9 mouse cellular contexts compared by ENCODE assay signal in genomic region chr7:118777598-118778394, GRCm38 (mm10). TPM values are rescaled to one million over a fixed set of nuclear protein-coding genes. Genes with fewer than 3 reads are reported as not detected.
A peak's percentile ranks its signal among the peaks of the same experiment; 100 is the strongest.
DNase-seq lines count a peak whose midpoint lies in the region; ATAC-seq and TF ChIP-seq lines count a peak whose summit lies in the region.
"Had no signal": no experiment of that assay in that cellular context is flagged by ENCODE, and none has a peak within 500 bp of the region (broad histone marks: within the 10 kb centered on the region; RNA-seq: fewer than 3 reads in every experiment).

No protein-coding gene starts in this region.

- no peak overlapping the region for H3K4me3 ChIP-seq in lung, embryonic 14.5 days (ENCODE audit: low read depth, low read length)

- no peaks in the 10 kb centered on the region for H3K27me3 ChIP-seq in lung, embryonic 14.5 days (ENCODE audit: insufficient read depth, low read length)

- peak; percentile 13 to 29 for DNase-seq in adrenal gland, postnatal 36 days
- no peak for DNase-seq in adrenal gland, adult 18-20 months (ENCODE audit: low spot score in 2 of 2)
- DNase-seq in ovary, adult 18-20 months (ENCODE audit: low spot score) = peak; percentile 69
- no peak for DNase-seq in ovary, postnatal 10 days (ENCODE audit: low spot score)
- peak; percentile 61 for DNase-seq in lung, embryonic 14.5 days
- DNase-seq in thymus, postnatal 25 days = no peak
- DNase-seq in adrenal gland, postnatal 4 days (ENCODE audit: low spot score in 2 of 2) = no peak

- H3K4me2 ChIP-seq in lung, embryonic 14.5 days = no peak overlapping the region

- H3K27ac ChIP-seq in lung, embryonic 14.5 days (ENCODE audit: low read depth) = no peak overlapping the region
- H3K27ac ChIP-seq: kidney, postnatal 0 days had no signal

- no peak for TF ChIP-seq CTCF in lung, embryonic 14.5 days (IDR thresholded peaks at IDR 0.05; ENCODE audit: low read depth)

- H3K9ac ChIP-seq in lung, embryonic 14.5 days = no peak overlapping the region

- H3K4me1 ChIP-seq in lung, embryonic 14.5 days (ENCODE audit: insufficient read depth) = no peaks in the 10 kb centered on the region

- H3K9me3 ChIP-seq in lung, embryonic 14.5 days (ENCODE audit: low read depth, low read length) = no peaks in the 10 kb centered on the region

- H3K36me3 ChIP-seq in lung, embryonic 14.5 days (ENCODE audit: insufficient read depth) = peaks cover 18% of the 10 kb centered on the region; the same call in 1 of the 2 replicates

- 68% methylated on average over 10 of the region's 10 CpGs for WGBS in lung, embryonic 14.5 days

- peak; percentile 63; the same call in 1 of the 2 replicates for ATAC-seq in lung, embryonic 14.5 days (ENCODE audit: insufficient read depth)
- ATAC-seq in megakaryocyte, adult 5-6 weeks (ENCODE audit: poor library complexity, severe bottlenecking) = no peak

RNA-seq across cellular contexts. Expression of gene Vps35l, which starts 37.8 kb away (rescaled TPM):
- total RNA-seq in adrenal gland, postnatal 36 days (2021) = 10 to 100 TPM; 54.7 to 66.0 TPM
- total RNA-seq in adrenal gland, adult 18-20 months (2021) = 10 to 100 TPM; 50.7 to 51.1 TPM
- polyA plus RNA-seq in lung, embryonic 14.5 days (2014; fragmentation: Nextera tagmentation; extraction: Ambion mirVana) = 63.4 and 66.3 TPM in 2 replicates
- 40.4 and 51.6 TPM in 2 replicates for total RNA-seq in megakaryocyte, adult 5-6 weeks (2015)
- 49.5 and 49.7 TPM in 2 replicates for total RNA-seq in megakaryocyte, adult 5-6 weeks (2017)
- total RNA-seq in adrenal gland, postnatal 4 days (2021) = 10 to 100 TPM; 71.2 to 75.3 TPM

Comparison
In these comparisons a context has a peak if more than half of its experiments do, and no peak if none do; other contexts are left out.
1. DNase-seq: peak in adrenal gland, postnatal 36 days (2 of 2), ovary, adult 18-20 months (single experiment) and lung, embryonic 14.5 days (single experiment); none in adrenal gland, adult 18-20 months (0 of 2), ovary, postnatal 10 days (single experiment), thymus, postnatal 25 days (single experiment) and adrenal gland, postnatal 4 days (0 of 2).